Mouse (Mus musculus): ENCODE results near the gene Ppib.

DNA sequence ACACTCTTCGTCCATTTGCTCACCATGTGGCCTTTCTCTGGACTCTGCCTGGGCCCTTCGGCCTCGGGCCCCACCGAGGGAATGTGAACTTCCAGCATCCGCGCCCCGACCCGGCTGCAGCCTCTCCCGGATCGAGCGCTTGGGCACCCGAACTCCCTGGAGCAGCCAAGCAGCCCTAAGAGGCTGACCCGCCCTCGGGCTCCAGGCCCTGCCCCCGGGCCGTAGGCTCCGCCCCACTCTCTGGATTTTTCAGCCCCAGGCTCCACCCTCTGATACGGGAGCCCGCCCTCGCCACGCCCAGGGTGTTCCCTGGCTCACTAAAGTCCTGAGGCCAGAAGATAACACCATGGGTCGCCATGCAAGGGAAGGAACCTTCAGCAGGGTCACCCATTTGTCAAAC, 9.6 kb downstream of the Ppib start, which contains the start of gene Snx22:
- TF ChIP-seq ZC3H11A (IDR thresholded peaks at IDR 0.05; ENCODE audit: borderline replicate concordance, low read depth, low read length) (no peak), HCFC1 (IDR thresholded peaks at IDR 0.05; ENCODE audit: borderline replicate concordance, insufficient read depth, low read length) (no peak), MAFK (IDR thresholded peaks at IDR 0.05; ENCODE audit: insufficient read depth, low read depth, low read length) (no peak), CHD2 (IDR thresholded peaks at IDR 0.05; ENCODE audit: low read depth, low read length) (no peak)

Data from ES-E14 (cell line).